Mouse (Mus musculus) gastrocnemius, postnatal 25 days (tissue): ENCODE results near the gene Ccl7. TPM values are rescaled to one million over a fixed set of nuclear protein-coding genes. Genes with fewer than 3 reads are reported as not detected.

Experiments
- total RNA-seq, 2 experiments: library from RNA; stranded (reverse); gene quantifications; 1 replicate in 1 of 2; 2 replicates in 1 of 2; pipeline ENCODE4 v1.2.3; 2021

Ccl7 gene
- total RNA-seq, 2 experiments from 2014 or later = 0.35 TPM; not detected in 1

Other genes with a start within 250 kb of the Ccl7 start
- under 1 TPM; 0.13 to 0.15 TPM for gene 5530401A14Rik, start 185.0 kb upstream of the Ccl7 start, total RNA-seq
- gene Asic2, start 77.3 kb upstream of the Ccl7 start, total RNA-seq = not detected
- under 1 TPM; 0.35 to 0.46 TPM for gene Ccl2, start 10.1 kb upstream of the Ccl7 start, total RNA-seq
- not detected for gene Gm17268, start 7.2 kb upstream of the Ccl7 start, total RNA-seq
- 10 to 100 TPM; 12.2 to 14.3 TPM for gene Ccl11, start 12.1 kb downstream of the Ccl7 start, total RNA-seq
- not detected for gene Ccl12, start 56.1 kb downstream of the Ccl7 start, total RNA-seq
- under 1 TPM in 1 of 2 experiments, not detected in 1; 0.61 TPM for gene Ccl8, start 69.5 kb downstream of the Ccl7 start, total RNA-seq